Mouse (Mus musculus): ENCODE results near the gene Btg2. TPM values are rescaled to one million over a fixed set of nuclear protein-coding genes. Genes with fewer than 3 reads are reported as not detected.

Gene Btg2
- 162 and 172 TPM in 2 replicates for polyA plus RNA-seq (2016; fragmentation: Nextera tagmentation; extraction: Ambion mirVana)

DNA sequence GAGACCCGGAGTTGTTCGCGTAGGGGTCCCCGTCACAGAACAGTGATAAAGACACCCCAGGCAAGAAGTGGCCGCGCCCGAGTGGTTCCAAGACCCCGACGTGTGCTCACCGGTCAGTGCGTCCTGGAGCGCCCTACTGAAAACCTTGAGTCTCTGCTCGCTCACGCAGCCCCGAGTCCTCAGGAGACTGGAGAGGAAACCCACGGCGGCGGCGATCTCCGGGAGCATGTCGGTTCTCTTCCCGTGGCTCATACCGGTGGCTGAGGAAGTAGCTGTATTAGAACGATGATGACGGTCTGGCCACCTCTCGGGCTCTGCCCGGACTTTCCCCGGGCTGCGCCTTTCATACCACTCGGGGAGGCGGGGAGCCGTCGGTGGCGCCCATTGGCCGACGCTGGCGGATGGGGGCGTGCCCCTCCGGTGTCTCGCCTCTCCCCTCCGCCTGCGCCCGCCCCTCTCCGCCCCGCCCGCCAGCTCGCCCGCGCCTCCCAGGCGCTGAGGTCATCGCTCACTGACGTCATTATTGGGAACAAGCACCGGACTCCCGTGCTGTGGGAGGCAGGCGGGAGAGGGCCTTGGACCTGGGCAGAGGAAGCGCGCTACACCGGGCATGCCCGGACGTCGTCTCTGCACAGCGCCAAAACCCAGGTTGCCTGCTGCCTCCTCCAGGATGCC, at the start of gene Btg2:
Gene Btg2, minus strand, starts transcription at position 319 of the 675 bp plus-strand sequence.
- Histone ChIP-seq H3K4me2 (replicated peaks) (peak within 1 kb of the TSS; percentile 71), H3K36me3 (peaks cover 25% of the 10 kb centered on the region), H3K9ac (replicated peaks) (peak within 1 kb of the TSS; percentile 90), H3K27ac (replicated peaks) (peak within 1 kb of the TSS; percentile 88), H3K4me3 (peak within 1 kb of the TSS; percentile 83), H3K9me3 (no peaks in the 10 kb centered on the region), H3K27me3 (no peaks in the 10 kb centered on the region), H3K4me1 (peaks cover 64% of the 10 kb centered on the region)
- WGBS, result under 1% methylated on average over 61 of the region's 62 CpGs
- peak; percentile 95 for ATAC-seq (ENCODE audit: low FRiP score, low read depth)

DNA sequence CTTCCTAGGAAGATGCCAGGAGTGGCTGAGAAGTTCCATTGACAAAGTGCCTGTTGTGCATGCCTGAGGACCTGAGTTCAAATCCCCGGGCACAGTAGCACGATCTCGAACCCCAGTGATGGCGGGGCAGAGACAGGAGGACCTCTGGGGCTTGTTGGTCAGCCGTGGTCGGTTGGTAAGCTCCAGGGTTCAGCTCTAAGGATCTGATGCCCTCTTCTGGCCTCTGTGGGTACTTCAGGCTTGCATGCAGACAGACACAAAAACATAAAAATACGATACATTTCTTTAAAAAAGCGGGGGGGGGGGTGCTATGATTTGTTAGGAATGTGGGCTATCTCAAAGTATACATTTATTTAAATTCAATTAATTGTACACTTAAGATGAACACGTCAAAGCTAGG, 43.3 kb upstream of the Btg2 start:
- 57% methylated on average over 9 of the region's 9 CpGs for WGBS
- Histone ChIP-seq H3K27ac (replicated peaks) (no peak overlapping the region), H3K9ac (replicated peaks) (no peak overlapping the region), H3K27me3 (no peaks in the 10 kb centered on the region), H3K4me3 (no peak overlapping the region), H3K9me3 (no peaks in the 10 kb centered on the region), H3K4me2 (replicated peaks) (no peak overlapping the region), H3K4me1 (no peaks in the 10 kb centered on the region), H3K36me3 (no peaks in the 10 kb centered on the region)
- ATAC-seq (ENCODE audit: low FRiP score, low read depth), result no peak

DNA sequence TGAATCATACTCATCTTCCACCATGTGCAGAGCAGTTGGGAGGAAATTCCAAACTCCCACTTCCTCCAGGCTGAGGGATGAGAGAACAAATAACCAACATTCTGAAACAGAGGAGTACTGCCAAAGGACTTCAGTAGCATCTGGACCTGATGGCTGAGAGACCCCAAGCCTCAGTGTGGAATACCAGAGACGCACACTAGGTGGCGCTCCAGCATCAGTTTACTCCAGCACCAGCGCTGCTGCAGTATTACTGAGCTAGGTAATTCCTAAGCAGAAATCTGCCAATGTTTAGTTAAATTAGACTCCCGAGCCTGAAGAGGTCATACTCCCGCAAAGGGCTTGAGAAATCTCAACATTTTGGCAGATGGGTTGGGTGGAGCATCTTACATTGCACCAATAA, 41.3 kb upstream of the Btg2 start:
- H3K4me3 ChIP-seq, result no peak overlapping the region
- H3K9ac ChIP-seq (replicated peaks), result no peak overlapping the region
- H3K4me1 ChIP-seq, result peaks cover 9% of the 10 kb centered on the region
- no peak overlapping the region for H3K4me2 ChIP-seq (replicated peaks)
- no peak for ATAC-seq (ENCODE audit: low FRiP score, low read depth)
- no peaks in the 10 kb centered on the region for H3K9me3 ChIP-seq
- 3% methylated on average over 5 of the region's 5 CpGs for WGBS
- no peaks in the 10 kb centered on the region for H3K27me3 ChIP-seq
- no peak overlapping the region for H3K27ac ChIP-seq (replicated peaks)
- H3K36me3 ChIP-seq, result no peaks in the 10 kb centered on the region

DNA sequence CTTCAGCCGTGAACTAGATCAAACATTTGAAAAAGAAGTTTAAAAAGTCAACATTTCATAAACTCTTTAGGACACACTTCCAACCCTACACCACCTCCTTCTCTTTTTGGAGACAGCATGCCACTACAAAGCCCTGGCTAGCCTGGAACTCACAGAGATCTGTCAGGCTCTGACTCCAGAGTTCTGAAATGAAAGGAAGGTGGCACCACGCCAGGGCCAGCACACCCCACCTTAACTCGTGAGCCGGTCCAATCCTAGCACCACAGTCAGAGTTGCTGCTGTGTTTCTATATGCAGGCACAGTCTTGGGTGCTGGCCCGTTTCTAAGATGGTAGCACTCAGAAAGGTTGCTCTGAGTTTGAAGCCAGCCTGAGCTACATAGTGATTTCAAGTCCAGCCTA, 38.2 kb upstream of the Btg2 start:
- H3K4me3 ChIP-seq, result no peak overlapping the region
- no peak overlapping the region for H3K27ac ChIP-seq (replicated peaks)
- no peak overlapping the region for H3K9ac ChIP-seq (replicated peaks)
- H3K27me3 ChIP-seq, result no peaks in the 10 kb centered on the region
- no peak overlapping the region for H3K4me2 ChIP-seq (replicated peaks)
- no peaks in the 10 kb centered on the region for H3K9me3 ChIP-seq
- H3K36me3 ChIP-seq, result no peaks in the 10 kb centered on the region
- H3K4me1 ChIP-seq, result peaks cover 11% of the 10 kb centered on the region
- ATAC-seq (ENCODE audit: low FRiP score, low read depth), result no peak
- 78% methylated on average over 5 of the region's 5 CpGs for WGBS

DNA sequence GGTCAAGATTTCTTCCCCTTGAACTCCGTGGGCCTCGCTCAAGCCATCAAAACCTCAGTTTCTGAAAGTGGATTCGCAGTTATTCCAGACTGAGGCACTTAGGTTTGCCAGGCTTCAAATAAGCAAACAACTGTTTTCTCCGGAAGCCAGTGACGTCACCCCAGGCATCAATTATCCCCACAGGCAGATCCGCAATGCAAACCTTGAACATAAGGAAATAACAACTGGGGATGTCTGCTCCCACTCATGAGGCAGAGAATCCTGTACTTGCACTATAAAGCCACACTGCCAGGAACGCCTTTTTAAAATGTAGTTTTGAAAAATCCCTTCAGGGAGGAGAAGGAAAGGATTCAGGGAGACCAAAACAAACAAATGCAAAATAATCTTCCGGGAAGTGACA, 36.5 kb upstream of the Btg2 start:
- 74% methylated on average over 8 of the region's 8 CpGs for WGBS
- Histone ChIP-seq H3K9ac (replicated peaks) (no peak overlapping the region), H3K4me2 (replicated peaks) (no peak overlapping the region), H3K27me3 (no peaks in the 10 kb centered on the region), H3K27ac (replicated peaks) (no peak overlapping the region), H3K36me3 (no peaks in the 10 kb centered on the region), H3K4me1 (peaks cover 11% of the 10 kb centered on the region), H3K4me3 (no peak overlapping the region), H3K9me3 (no peaks in the 10 kb centered on the region)
- ATAC-seq (ENCODE audit: low FRiP score, low read depth), result no peak

DNA sequence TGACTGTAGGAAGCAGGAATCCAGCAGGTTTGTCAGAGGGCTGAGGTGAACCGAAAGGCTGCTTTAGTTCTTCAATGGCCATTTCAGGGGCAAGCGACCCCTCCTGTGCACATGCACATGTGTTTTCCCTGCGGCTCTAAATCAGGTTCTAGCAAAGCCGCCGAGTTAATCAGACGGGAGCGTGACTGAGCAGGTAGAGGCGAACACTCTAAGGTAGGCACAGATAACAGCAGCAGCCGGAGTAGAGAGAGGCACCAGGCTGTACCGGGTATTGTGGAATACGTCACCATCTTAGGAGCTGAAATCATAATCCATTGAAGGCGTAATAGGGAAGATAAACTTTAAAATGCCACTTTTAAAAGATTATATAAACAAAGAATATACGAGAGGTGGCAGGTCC, 35.8 kb upstream of the Btg2 start:
- 90% methylated on average over 13 of the region's 13 CpGs for WGBS
- ATAC-seq (ENCODE audit: low FRiP score, low read depth), result no peak
- peaks cover 11% of the 10 kb centered on the region for H3K4me1 ChIP-seq
- no peak overlapping the region for H3K27ac ChIP-seq (replicated peaks)
- no peaks in the 10 kb centered on the region for H3K36me3 ChIP-seq
- no peak overlapping the region for H3K9ac ChIP-seq (replicated peaks)
- no peaks in the 10 kb centered on the region for H3K27me3 ChIP-seq
- no peak overlapping the region for H3K4me2 ChIP-seq (replicated peaks)
- no peaks in the 10 kb centered on the region for H3K9me3 ChIP-seq
- H3K4me3 ChIP-seq, result no peak overlapping the region

DNA sequence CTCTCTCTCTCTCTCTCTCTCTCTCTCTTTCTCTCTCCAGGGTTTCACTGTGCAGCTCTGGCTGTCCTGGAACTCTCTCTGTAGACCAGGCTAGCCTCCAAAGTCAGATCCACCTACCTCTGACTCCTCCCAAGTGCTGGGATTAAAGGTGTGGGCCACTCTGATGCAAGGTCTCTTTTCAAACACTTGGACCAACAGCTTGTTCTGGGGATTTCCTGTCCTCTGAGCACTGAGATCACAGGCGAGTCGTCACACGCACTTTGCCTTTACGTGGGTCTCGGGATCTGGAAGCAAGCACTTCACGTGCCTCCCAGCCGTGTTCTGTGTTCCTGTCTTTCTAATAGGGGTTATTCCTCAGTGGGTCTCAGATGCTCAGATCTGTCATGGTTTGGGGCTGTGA, 35.1 kb upstream of the Btg2 start:
- no peak overlapping the region for H3K27ac ChIP-seq (replicated peaks)
- no peak overlapping the region for H3K9ac ChIP-seq (replicated peaks)
- H3K4me2 ChIP-seq (replicated peaks), result no peak overlapping the region
- peaks cover 11% of the 10 kb centered on the region for H3K4me1 ChIP-seq
- no peaks in the 10 kb centered on the region for H3K27me3 ChIP-seq
- H3K36me3 ChIP-seq, result no peaks in the 10 kb centered on the region
- H3K4me3 ChIP-seq, result no peak overlapping the region
- ATAC-seq (ENCODE audit: low FRiP score, low read depth), result no peak
- WGBS, result 86% methylated on average over 7 of the region's 7 CpGs
- H3K9me3 ChIP-seq, result no peaks in the 10 kb centered on the region

DNA sequence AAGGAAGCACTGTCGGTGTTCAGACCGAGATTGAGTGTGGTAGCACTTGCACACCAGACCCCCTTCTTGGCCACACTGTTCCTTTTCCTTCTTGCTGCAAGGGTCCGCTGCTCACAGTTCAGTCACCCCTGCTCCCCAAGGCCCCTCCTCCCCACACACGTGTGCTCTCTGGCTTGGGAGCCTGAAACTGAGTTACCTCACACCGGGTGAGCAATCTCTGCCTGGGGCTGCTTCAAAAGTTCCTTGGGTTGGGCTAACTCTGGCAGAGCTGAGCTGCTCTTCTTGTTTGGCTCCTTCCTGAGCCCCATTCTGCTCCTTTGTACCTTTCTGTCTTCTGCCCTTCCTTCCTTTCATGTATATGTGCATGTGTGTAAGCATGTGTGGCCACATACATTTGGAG, 34.6 kb upstream of the Btg2 start:
- 78% methylated on average over 5 of the region's 5 CpGs for whole genome bisulfite sequencing
- H3K27ac ChIP-seq (replicated peaks), result no peak overlapping the region
- no peak for ATAC-seq (ENCODE audit: low FRiP score, low read depth)
- no peaks in the 10 kb centered on the region for H3K9me3 ChIP-seq
- H3K4me3 ChIP-seq, result no peak overlapping the region
- no peak overlapping the region for H3K4me2 ChIP-seq (replicated peaks)
- H3K4me1 ChIP-seq, result peaks cover 11% of the 10 kb centered on the region
- no peaks in the 10 kb centered on the region for H3K36me3 ChIP-seq
- H3K27me3 ChIP-seq, result no peaks in the 10 kb centered on the region
- no peak overlapping the region for H3K9ac ChIP-seq (replicated peaks)

DNA sequence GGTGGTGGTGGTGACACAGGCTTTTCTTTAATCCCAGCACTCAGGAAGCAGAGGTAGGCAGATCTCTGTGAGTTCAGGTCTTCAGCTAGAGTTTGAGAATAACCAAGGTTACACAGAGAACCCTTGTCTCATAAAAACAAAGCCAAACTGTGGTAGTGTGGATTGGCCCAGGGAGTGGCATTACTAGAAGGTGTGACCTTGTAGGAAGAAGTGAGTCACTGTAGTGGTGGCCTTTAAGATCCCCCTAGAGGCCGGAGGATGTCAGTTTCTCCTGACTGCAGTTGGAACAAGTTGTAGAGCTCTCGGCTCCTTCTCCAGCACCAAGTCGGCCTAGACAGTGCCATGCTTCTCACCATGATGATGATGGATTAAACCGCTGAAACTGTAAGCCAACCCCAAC, 32.1 kb upstream of the Btg2 start, which contains the start of gene Chit1:
Gene Chit1, plus strand, starts transcription at position 264 of the 400 bp plus-strand sequence.
- Histone ChIP-seq H3K4me2 (replicated peaks) (no peak within 1 kb of the TSS), H3K27me3 (no peaks in the 10 kb centered on the region), H3K4me3 (no peak within 1 kb of the TSS), H3K36me3 (no peaks in the 10 kb centered on the region), H3K9ac (replicated peaks) (no peak within 1 kb of the TSS), H3K9me3 (no peaks in the 10 kb centered on the region), H3K27ac (replicated peaks) (no peak within 1 kb of the TSS), H3K4me1 (peaks cover 10% of the 10 kb centered on the region)
- ATAC-seq (ENCODE audit: low FRiP score, low read depth), result no peak
- 81% methylated on average over 4 of the region's 4 CpGs for WGBS

DNA sequence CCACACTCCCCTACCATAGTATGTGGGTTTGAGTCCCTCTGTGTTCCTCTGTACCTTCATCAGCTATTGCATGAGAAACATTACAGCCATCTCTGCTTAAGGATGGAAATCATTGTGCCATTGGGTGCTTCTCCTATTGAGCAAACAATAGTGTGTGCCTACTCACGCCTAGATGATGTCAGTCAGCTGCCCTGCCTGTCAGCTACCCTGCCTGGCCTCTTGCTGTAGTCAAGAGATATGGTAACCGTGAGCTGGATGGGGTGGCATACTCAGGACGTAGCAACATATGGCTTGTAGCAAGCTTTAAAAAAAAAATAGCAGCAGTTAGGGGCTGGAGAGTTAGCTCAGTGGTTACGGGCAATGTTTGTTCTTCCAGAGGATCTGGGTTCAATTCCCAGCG, 31.5 kb upstream of the Btg2 start:
- Histone ChIP-seq H3K27ac (replicated peaks) (no peak overlapping the region), H3K36me3 (no peaks in the 10 kb centered on the region), H3K4me2 (replicated peaks) (no peak overlapping the region), H3K27me3 (no peaks in the 10 kb centered on the region), H3K9me3 (no peaks in the 10 kb centered on the region), H3K9ac (replicated peaks) (no peak overlapping the region), H3K4me1 (peaks cover 5% of the 10 kb centered on the region), H3K4me3 (no peak overlapping the region)
- ATAC-seq (ENCODE audit: low FRiP score, low read depth), result no peak
- WGBS, result 88% methylated on average over 5 of the region's 5 CpGs

DNA sequence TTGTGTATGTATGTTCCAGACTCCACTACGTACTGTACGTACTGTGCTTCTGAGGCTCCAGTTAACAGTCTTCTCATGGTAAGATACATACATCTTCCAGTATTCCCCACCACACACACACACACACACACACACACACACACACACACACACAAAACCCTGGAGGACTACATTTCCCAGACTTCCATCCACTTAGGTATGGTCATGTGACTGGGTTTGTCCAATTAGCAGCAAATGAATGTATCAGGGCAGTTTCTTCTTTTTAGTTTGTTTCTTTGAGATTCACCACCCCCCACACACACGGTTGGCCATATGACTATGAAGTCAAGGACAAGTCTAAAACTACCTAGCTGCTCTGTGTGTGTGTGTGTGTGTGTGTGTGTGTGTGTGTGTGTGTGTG, 31.1 kb upstream of the Btg2 start:
- H3K4me1 ChIP-seq, result peaks cover under 1% of the 10 kb centered on the region; the same call in 1 of the 2 replicates
- H3K4me2 ChIP-seq (replicated peaks), result no peak overlapping the region
- H3K27ac ChIP-seq (replicated peaks), result no peak overlapping the region
- ATAC-seq (ENCODE audit: low FRiP score, low read depth), result no peak
- H3K9me3 ChIP-seq, result no peaks in the 10 kb centered on the region
- H3K9ac ChIP-seq (replicated peaks), result no peak overlapping the region
- 96% methylated on average over 3 of the region's 3 CpGs for WGBS
- H3K36me3 ChIP-seq, result no peaks in the 10 kb centered on the region
- no peaks in the 10 kb centered on the region for H3K27me3 ChIP-seq
- H3K4me3 ChIP-seq, result no peak overlapping the region

DNA sequence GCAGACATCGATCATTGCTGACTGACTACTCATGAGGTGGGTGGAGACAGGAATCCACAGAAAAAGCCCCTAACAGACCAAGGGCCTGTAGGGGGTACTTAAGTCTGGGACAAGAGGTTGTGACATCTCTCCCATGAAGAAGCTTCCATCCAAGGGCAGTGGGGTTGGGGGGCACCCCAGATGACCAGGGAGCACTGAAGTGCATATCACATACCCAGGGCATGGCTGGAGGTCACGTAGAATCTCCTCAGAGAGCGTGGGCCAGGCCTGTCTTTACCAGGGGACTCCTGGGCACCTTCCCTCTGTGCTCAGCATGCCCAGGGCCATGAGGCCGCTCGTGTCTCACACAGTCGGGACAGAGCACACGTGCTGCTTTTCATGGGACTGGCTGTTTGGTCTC, 28.9 kb upstream of the Btg2 start:
- no peak for ATAC-seq (ENCODE audit: low FRiP score, low read depth)
- H3K4me2 ChIP-seq (replicated peaks), result no peak overlapping the region
- no peak overlapping the region for H3K4me3 ChIP-seq
- H3K36me3 ChIP-seq, result no peaks in the 10 kb centered on the region
- no peaks in the 10 kb centered on the region for H3K4me1 ChIP-seq
- WGBS, result 89% methylated on average over 7 of the region's 7 CpGs
- H3K27me3 ChIP-seq, result no peaks in the 10 kb centered on the region
- H3K27ac ChIP-seq (replicated peaks), result no peak overlapping the region
- H3K9ac ChIP-seq (replicated peaks), result no peak overlapping the region
- no peaks in the 10 kb centered on the region for H3K9me3 ChIP-seq

DNA sequence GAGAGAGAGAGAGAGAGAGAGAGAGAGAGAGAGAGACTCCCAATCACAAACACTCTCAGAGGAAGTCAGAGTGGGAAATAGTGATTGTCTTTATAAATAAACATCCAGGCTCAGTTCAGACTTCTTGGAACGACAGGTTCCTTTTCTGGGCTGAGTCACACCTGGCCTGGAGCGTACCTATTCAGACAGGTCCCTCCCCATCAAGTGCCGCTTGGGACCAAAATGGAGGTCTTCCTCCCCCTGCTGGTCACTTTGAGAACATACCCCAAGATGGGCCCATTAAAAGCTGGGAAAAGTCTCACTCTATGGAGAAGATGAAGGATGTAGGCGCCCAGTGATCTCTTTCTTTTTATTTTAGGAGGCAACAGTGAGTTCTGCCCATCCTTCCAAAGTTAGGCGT, 27.8 kb upstream of the Btg2 start:
- Histone ChIP-seq H3K36me3 (no peaks in the 10 kb centered on the region), H3K9me3 (no peaks in the 10 kb centered on the region), H3K4me1 (no peaks in the 10 kb centered on the region), H3K27ac (replicated peaks) (no peak overlapping the region), H3K4me3 (no peak overlapping the region), H3K4me2 (replicated peaks) (no peak overlapping the region), H3K9ac (replicated peaks) (no peak overlapping the region; the same call in 1 of the 2 replicates), H3K27me3 (no peaks in the 10 kb centered on the region)
- 5% methylated on average over 5 of the region's 5 CpGs for WGBS
- peak; percentile 19; the same call in 1 of the 2 replicates for ATAC-seq (ENCODE audit: low FRiP score, low read depth)

Measured in midbrain, embryonic 12.5 days (tissue).